Mouse (Mus musculus): ENCODE results near the gene Prkn. TPM values are rescaled to one million over a fixed set of nuclear protein-coding genes. Genes with fewer than 3 reads are reported as not detected.

The Prkn gene
- polyA plus RNA-seq, 1 experiment from 2014 or later: 2.8 TPM

DNA sequence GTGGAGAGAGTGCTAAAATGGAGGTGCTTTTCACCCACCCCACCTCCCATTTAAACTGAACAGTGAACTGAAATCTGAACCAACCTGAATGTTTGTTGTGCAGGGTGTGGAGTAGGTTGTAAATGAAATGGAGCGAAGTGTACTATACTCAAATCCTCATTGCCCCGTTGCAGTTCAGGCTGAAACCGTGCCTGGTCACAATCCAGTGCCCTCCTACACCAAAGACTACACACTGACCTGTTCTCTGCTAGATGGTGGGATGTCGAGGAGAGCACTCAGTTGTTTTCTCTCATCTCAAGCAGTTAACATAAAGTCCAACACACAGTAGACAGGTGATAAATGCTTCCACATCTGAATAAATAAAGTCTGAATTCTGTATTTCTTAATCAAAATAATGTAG is 574.1 kb downstream of the Prkn start:
- no peak overlapping the region for H3K27ac ChIP-seq (ENCODE audit: low read length)
- no peak overlapping the region for H3K4me3 ChIP-seq (ENCODE audit: low read depth, low read length)
- H3K36me3 ChIP-seq (ENCODE audit: insufficient read depth, low read length): no peaks in the 10 kb centered on the region
- H3K4me1 ChIP-seq (ENCODE audit: insufficient read depth, low read depth, low read length): no peaks in the 10 kb centered on the region
- ATAC-seq: no peak
- no peak overlapping the region for H3K4me2 ChIP-seq (replicated peaks; ENCODE audit: low read depth, low read length)
- no peaks in the 10 kb centered on the region for H3K9me3 ChIP-seq (ENCODE audit: low read length)
- WGBS: 75% methylated on average over 4 of the region's 4 CpGs
- TF ChIP-seq CTCF (IDR thresholded peaks at IDR 0.05) (no peak), EP300 (IDR thresholded peaks at IDR 0.05) (no peak)
- no peaks in the 10 kb centered on the region for H3K27me3 ChIP-seq (replicated peaks; ENCODE audit: insufficient read depth, low read length)
- H3K9ac ChIP-seq (replicated peaks; ENCODE audit: low read depth): no peak overlapping the region
- no peak for DNase-seq (ENCODE audit: low spot score)

DNA sequence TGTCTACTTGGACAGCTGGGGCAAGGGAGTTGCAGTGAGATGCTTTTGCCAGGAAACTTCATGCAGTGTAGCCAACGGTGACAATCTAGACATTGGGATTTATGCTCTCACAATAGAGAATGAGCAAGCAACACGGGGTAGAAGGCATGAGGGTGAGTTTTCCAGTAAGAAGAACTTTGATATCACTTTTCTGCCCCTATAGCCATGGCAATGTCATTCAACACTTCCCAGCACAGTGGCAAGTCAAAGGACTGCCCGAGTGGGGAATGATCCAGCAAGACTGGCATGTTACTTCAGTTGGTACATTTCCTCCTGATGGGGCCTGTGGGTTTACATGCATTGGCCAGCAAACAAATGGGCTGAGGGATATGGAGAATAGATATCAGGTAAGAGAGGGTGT is 577.0 kb downstream of the Prkn start:
- H3K4me2 ChIP-seq (replicated peaks; ENCODE audit: low read depth, low read length): no peak overlapping the region
- ATAC-seq: no peak
- TF ChIP-seq EP300 (IDR thresholded peaks at IDR 0.05) (no peak), CTCF (IDR thresholded peaks at IDR 0.05) (no peak)
- no peak for DNase-seq (ENCODE audit: low spot score)
- 70% methylated on average over 3 of the region's 3 CpGs for WGBS
- no peaks in the 10 kb centered on the region for H3K36me3 ChIP-seq (ENCODE audit: insufficient read depth, low read length)
- no peak overlapping the region for H3K4me3 ChIP-seq (ENCODE audit: low read depth, low read length)
- H3K9ac ChIP-seq (replicated peaks; ENCODE audit: low read depth): no peak overlapping the region
- H3K9me3 ChIP-seq (ENCODE audit: low read length): no peaks in the 10 kb centered on the region
- no peaks in the 10 kb centered on the region for H3K27me3 ChIP-seq (replicated peaks; ENCODE audit: insufficient read depth, low read length)
- no peaks in the 10 kb centered on the region for H3K4me1 ChIP-seq (ENCODE audit: insufficient read depth, low read depth, low read length)
- H3K27ac ChIP-seq (ENCODE audit: low read length): no peak overlapping the region

DNA sequence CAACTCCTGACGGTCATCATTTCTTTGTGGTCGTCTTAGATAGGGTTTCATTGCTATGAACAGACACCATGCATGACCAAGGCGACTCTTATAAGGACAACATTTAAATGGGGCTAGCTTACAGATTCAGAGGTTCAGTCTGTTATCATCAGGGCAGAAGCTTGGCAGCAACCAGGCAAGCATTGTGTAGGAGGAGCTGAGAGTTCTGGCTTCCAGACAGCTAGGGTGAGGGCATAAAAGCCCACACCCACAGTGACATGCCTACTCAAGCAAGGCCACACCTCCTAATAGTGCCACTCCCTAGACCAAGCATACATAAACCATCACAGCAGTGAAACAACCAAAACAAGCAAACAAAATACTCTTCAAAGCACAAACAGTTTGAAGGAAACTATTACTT is 579.3 kb downstream of the Prkn start:
- Histone ChIP-seq H3K27me3 (replicated peaks; ENCODE audit: insufficient read depth, low read length) (no peaks in the 10 kb centered on the region), H3K4me1 (ENCODE audit: insufficient read depth, low read depth, low read length) (no peaks in the 10 kb centered on the region), H3K9me3 (ENCODE audit: low read length) (no peaks in the 10 kb centered on the region), H3K9ac (replicated peaks; ENCODE audit: low read depth) (no peak overlapping the region), H3K27ac (ENCODE audit: low read length) (no peak overlapping the region), H3K4me2 (replicated peaks; ENCODE audit: low read depth, low read length) (no peak overlapping the region), H3K36me3 (ENCODE audit: insufficient read depth, low read length) (no peaks in the 10 kb centered on the region), H3K4me3 (ENCODE audit: low read depth, low read length) (no peak overlapping the region)
- TF ChIP-seq EP300 (IDR thresholded peaks at IDR 0.05) (no peak), CTCF (IDR thresholded peaks at IDR 0.05) (no peak)
- no peak for ATAC-seq
- DNase-seq (ENCODE audit: low spot score): no peak
- WGBS: 87% methylated on average over 3 of the region's 3 CpGs

GRCm38 (mm10) chr17:11420839-11421238 is 580.7 kb downstream of the Prkn start:
- H3K27ac ChIP-seq (ENCODE audit: low read length): no peak overlapping the region
- no peaks in the 10 kb centered on the region for H3K9me3 ChIP-seq (ENCODE audit: low read length)
- WGBS: 53% methylated on average over 6 of the region's 6 CpGs
- H3K36me3 ChIP-seq (ENCODE audit: insufficient read depth, low read length): no peaks in the 10 kb centered on the region
- no peak overlapping the region for H3K4me2 ChIP-seq (replicated peaks; ENCODE audit: low read depth, low read length)
- TF ChIP-seq CTCF (IDR thresholded peaks at IDR 0.05): no peak
- no peaks in the 10 kb centered on the region for H3K27me3 ChIP-seq (replicated peaks; ENCODE audit: insufficient read depth, low read length)
- ATAC-seq (0 out of 2 replicates have a peak, but pooled peaks have one; percentile 28), DNase-seq (ENCODE audit: low spot score) (peak; percentile 50)
- no peaks in the 10 kb centered on the region for H3K4me1 ChIP-seq (ENCODE audit: insufficient read depth, low read depth, low read length)
- H3K9ac ChIP-seq (replicated peaks; ENCODE audit: low read depth): no peak overlapping the region
- H3K4me3 ChIP-seq (ENCODE audit: low read depth, low read length): no peak overlapping the region

GRCm38 (mm10) chr17:11421264-11421940 is 581.2 kb downstream of the Prkn start:
- TF ChIP-seq CTCF (IDR thresholded peaks at IDR 0.05) (no peak), EP300 (IDR thresholded peaks at IDR 0.05) (no peak)
- WGBS: 29% methylated on average over 5 of the region's 5 CpGs
- H3K9ac ChIP-seq (replicated peaks; ENCODE audit: low read depth): no peak overlapping the region
- no peak overlapping the region for H3K27ac ChIP-seq (ENCODE audit: low read length)
- no peaks in the 10 kb centered on the region for H3K9me3 ChIP-seq (ENCODE audit: low read length)
- DNase-seq (ENCODE audit: low spot score) (peak; percentile 22), ATAC-seq (peak; percentile 25; the same call in 1 of the 2 replicates)
- H3K4me3 ChIP-seq (ENCODE audit: low read depth, low read length): no peak overlapping the region
- no peak overlapping the region for H3K4me2 ChIP-seq (replicated peaks; ENCODE audit: low read depth, low read length)
- no peaks in the 10 kb centered on the region for H3K27me3 ChIP-seq (replicated peaks; ENCODE audit: insufficient read depth, low read length)
- H3K4me1 ChIP-seq (ENCODE audit: insufficient read depth, low read depth, low read length): no peaks in the 10 kb centered on the region
- H3K36me3 ChIP-seq (ENCODE audit: insufficient read depth, low read length): no peaks in the 10 kb centered on the region

- no peak for TF ChIP-seq CTCF (IDR thresholded peaks at IDR 0.05)
- TF ChIP-seq EP300 (IDR thresholded peaks at IDR 0.05): no peak
- no peaks in the 10 kb centered on the region for H3K27me3 ChIP-seq (replicated peaks; ENCODE audit: insufficient read depth, low read length)
- DNase-seq (ENCODE audit: low spot score) (no peak), ATAC-seq (no peak)
- no peak overlapping the region for H3K27ac ChIP-seq (ENCODE audit: low read length)
- H3K4me3 ChIP-seq (ENCODE audit: low read depth, low read length): no peak overlapping the region
- H3K9me3 ChIP-seq (ENCODE audit: low read length): no peaks in the 10 kb centered on the region
- H3K36me3 ChIP-seq (ENCODE audit: insufficient read depth, low read length): no peaks in the 10 kb centered on the region
- H3K4me1 ChIP-seq (ENCODE audit: insufficient read depth, low read depth, low read length): no peaks in the 10 kb centered on the region
- WGBS: 80% methylated on average over 2 of the region's 2 CpGs
- no peak overlapping the region for H3K9ac ChIP-seq (replicated peaks; ENCODE audit: low read depth)
- no peak overlapping the region for H3K4me2 ChIP-seq (replicated peaks; ENCODE audit: low read depth, low read length)
These were observed 591.1 kb downstream of the Prkn start for GRCm38 (mm10) chr17:11431323-11431722.

DNA sequence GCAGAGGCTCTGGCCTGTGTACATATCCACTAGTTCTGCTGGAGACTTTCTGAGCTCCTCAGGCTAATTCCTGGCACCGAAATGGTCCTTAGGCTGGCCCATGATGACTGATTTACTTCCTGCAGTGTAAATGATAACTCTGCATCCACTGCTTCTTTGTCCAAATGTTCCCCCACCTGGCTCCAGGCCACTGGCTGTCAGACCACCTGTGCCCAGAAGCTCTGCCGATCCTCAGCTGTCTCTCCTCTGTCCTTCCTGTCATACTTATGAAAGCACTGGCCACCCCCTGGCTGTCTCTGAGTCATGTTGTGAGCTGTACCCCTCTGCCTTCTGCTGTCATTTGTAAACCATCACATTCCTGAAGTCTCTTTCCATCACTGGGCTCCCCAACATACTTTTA is 592.4 kb downstream of the Prkn start:
- no peak for ATAC-seq
- Histone ChIP-seq H3K27ac (ENCODE audit: low read length) (no peak overlapping the region), H3K9ac (replicated peaks; ENCODE audit: low read depth) (no peak overlapping the region), H3K4me2 (replicated peaks; ENCODE audit: low read depth, low read length) (no peak overlapping the region), H3K27me3 (replicated peaks; ENCODE audit: insufficient read depth, low read length) (no peaks in the 10 kb centered on the region), H3K4me1 (ENCODE audit: insufficient read depth, low read depth, low read length) (no peaks in the 10 kb centered on the region), H3K9me3 (ENCODE audit: low read length) (no peaks in the 10 kb centered on the region), H3K4me3 (ENCODE audit: low read depth, low read length) (no peak overlapping the region), H3K36me3 (ENCODE audit: insufficient read depth, low read length) (no peaks in the 10 kb centered on the region)
- DNase-seq (ENCODE audit: low spot score): no peak
- TF ChIP-seq EP300 (IDR thresholded peaks at IDR 0.05) (no peak), CTCF (IDR thresholded peaks at IDR 0.05) (no peak)
- WGBS: 79% methylated on average over 2 of the region's 2 CpGs

All from lung, postnatal 0 days (tissue).